Mouse (Mus musculus) spleen, adult 2 months (tissue): Measurements from ENCODE around the gene Olfr1239.

Experiments
- CTCF ChIP-seq: fragments of 200-500 bp; IDR thresholded peaks from 2 replicates; pipeline ENCODE4 v1.5.1; 2011; ENCODE audit warnings: mild to moderate bottlenecking, inconsistent platforms; ENCODE audit not compliant: insufficient read depth, insufficient read length, insufficient replicate concordance; ENCODE audit errors: extremely low read depth
- POLR2A ChIP-seq: fragments of 200-500 bp; IDR thresholded peaks from 2 replicates; pipeline ENCODE4 v1.6.1; 2011; ENCODE audit warnings: low read depth, low read length, inconsistent platforms

DNA sequence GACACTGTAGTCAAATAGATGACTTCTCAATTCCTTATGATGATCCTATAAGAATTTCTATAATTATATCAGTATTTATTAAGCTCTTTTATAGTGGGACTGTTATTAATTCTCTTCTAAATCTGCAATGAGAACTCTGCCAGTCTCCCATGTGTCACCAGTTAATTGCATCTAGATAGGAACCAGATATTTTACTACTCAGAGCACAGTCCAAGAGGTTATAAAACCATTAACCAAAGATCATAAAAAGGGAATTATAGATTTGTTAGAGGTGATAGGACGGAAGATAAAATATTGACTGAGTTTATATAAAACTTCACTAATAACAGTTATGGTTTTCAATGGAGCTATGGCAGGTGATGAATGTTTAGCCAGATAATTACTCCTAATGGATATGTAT, 19.3 kb downstream of the Olfr1239 start:
- TF ChIP-seq CTCF (no peak), POLR2A (no peak)
